Mouse (Mus musculus): ENCODE data around the gene Samd7. TPM values are rescaled to one million over a fixed set of nuclear protein-coding genes. Genes with fewer than 3 reads are reported as not detected.
"Not testable (repeated sequence)": the region's sequence is repeated elsewhere in the genome, so short reads cannot be mapped to it uniquely, and the experiment has no call there.

The Samd7 gene
- polyA plus RNA-seq (2016; fragmentation: Nextera tagmentation; extraction: Ambion mirVana) = not detected in 2 replicates

DNA sequence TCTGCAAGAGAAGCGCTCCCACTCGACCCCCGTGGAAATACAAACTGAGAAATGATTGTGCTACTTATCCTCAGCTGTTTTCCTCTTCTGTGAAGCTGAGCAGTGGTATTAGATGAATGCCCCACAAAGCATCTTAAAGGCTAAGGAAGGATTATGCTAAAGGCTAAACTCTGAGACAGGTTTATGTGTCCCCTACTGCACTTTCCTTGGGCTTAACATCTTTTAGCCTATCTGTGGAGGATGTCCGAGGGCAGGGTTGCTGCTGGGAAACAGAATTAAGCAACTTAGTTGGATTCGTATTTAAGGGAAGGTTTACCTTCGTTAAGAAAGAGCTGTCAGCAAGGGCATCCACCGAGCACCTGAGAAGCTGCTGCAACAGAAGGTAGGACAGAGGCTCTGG lies at the start of gene Samd7:
Samd7 (plus strand) TSS at position 288 of the 400 bp plus-strand sequence.
- no peaks in the 10 kb centered on the region for H3K36me3 ChIP-seq
- H3K4me1 ChIP-seq = no peaks in the 10 kb centered on the region
- no peak for ATAC-seq (ENCODE audit: low FRiP score)
- H3K9me3 ChIP-seq (replicated peaks) = no peaks in the 10 kb centered on the region
- H3K27me3 ChIP-seq = no peaks in the 10 kb centered on the region
- H3K4me3 ChIP-seq = no peak within 1 kb of the TSS
- WGBS = 78% methylated on average over 7 of the region's 7 CpGs
- H3K9ac ChIP-seq = no peak within 1 kb of the TSS
- no peak within 1 kb of the TSS for H3K27ac ChIP-seq
- H3K4me2 ChIP-seq (replicated peaks) = no peak within 1 kb of the TSS

GRCm38 (mm10) chr3:30696346-30696745 lies 49.7 kb upstream of the Samd7 start:
- Histone ChIP-seq H3K27me3 (no peaks in the 10 kb centered on the region), H3K4me3 (no peak overlapping the region), H3K4me2 (replicated peaks) (no peak overlapping the region), H3K4me1 (no peaks in the 10 kb centered on the region), H3K9ac (no peak overlapping the region), H3K27ac (no peak overlapping the region), H3K9me3 (replicated peaks) (no peaks in the 10 kb centered on the region), H3K36me3 (no peaks in the 10 kb centered on the region)
- WGBS = 20% methylated on average over 2 of the region's 2 CpGs
- ATAC-seq (ENCODE audit: low FRiP score) = no peak

DNA sequence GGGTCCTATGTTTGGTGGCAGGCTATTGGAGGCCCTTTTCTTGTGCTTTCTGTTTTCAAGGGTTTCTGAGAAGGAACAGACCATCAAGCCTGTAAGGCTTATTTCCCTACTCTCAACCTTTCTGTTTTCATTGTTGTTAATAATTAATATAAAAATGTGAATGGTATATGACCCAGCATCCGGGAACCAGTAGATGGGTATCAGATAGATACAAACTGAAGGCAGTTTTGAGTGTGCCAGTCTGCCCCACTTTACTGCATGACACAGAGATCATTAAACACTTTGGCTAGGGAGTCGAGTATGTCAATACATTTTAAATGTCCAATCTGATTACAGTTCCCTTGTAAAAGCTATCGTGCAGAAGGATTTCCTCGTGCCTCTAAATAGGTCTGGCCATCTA lies 48.2 kb upstream of the Samd7 start:
- H3K27me3 ChIP-seq = no peaks in the 10 kb centered on the region
- H3K27ac ChIP-seq = no peak overlapping the region
- H3K4me3 ChIP-seq = no peak overlapping the region
- H3K9ac ChIP-seq = no peak overlapping the region
- no peak for ATAC-seq (ENCODE audit: low FRiP score)
- H3K9me3 ChIP-seq (replicated peaks) = no peaks in the 10 kb centered on the region
- no peaks in the 10 kb centered on the region for H3K36me3 ChIP-seq
- WGBS = 66% methylated on average over 4 of the region's 4 CpGs
- no peak overlapping the region for H3K4me2 ChIP-seq (replicated peaks)
- H3K4me1 ChIP-seq = no peaks in the 10 kb centered on the region

DNA sequence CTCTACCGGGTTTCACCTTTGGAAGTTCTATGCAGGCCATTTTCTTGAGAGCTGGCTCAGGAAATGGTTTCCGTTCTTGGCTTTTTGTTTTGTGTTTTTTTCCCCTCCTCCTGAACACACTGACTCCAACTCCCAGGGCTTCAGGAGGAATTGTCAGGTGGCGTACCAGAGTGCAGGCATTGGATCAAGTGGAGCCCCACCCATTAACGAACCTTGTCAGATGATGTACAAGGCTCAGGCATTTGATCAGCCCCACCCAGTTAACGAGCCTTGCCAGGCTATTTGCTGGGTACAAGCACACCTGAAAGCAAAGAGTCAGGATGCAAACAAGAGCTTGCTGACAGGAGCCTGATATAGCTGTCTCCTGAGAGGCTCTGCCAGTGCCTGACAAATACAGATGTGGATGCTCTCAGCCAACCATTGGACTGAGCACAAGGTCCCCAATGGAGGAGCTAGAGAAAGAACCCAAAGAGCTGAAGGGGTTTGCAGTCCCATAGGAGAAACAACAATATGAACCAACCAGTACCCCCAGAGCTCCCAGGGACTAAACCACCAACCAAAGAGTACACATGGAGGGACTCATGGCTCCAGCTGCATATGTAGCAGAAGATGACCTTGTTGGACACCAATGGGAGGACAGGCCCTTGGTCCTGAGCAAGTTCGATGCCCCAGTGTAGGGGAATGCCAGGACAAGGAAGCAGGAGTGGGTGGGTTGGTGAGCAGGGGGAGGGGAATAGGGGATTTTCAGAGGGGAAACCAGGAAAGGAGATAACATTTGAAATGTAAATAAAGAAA lies 46.2 kb upstream of the Samd7 start, which contains the start of gene Lrrc31:
Lrrc31 (minus strand) TSS at position 133 of the 795 bp plus-strand sequence.
- H3K9ac ChIP-seq; H3K27me3 ChIP-seq; H3K4me3 ChIP-seq; H3K4me2 ChIP-seq (replicated peaks); H3K9me3 ChIP-seq (replicated peaks); H3K27ac ChIP-seq; H3K36me3 ChIP-seq; ATAC-seq (ENCODE audit: low FRiP score); H3K4me1 ChIP-seq: not testable (repeated sequence)
- 89% methylated on average over 6 of the region's 6 CpGs for WGBS

DNA sequence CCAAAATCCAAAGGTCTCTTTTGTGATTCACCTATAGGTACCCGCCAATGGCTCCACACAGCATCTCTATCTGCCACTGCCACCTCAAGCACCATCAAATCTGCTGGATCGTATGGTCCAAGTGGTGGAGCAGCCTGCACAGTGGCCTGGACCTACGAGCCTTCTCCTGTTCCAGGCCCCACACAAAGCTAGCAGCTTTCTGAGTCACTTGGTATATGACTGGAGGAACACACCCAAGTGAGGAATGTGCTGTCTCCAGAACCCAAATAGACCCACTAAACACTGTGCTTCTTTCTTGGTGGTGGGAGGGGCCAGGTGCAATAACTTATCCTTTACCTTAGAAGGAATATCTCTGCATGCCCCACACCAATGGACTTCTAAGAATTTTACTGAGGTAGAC lies 40.1 kb upstream of the Samd7 start:
- no peak for ATAC-seq (ENCODE audit: low FRiP score)
- H3K9me3 ChIP-seq (replicated peaks) = no peaks in the 10 kb centered on the region
- no peaks in the 10 kb centered on the region for H3K36me3 ChIP-seq
- H3K4me1 ChIP-seq = no peaks in the 10 kb centered on the region
- H3K27ac ChIP-seq = no peak overlapping the region
- H3K4me3 ChIP-seq = no peak overlapping the region
- no peak overlapping the region for H3K4me2 ChIP-seq (replicated peaks)
- no peak overlapping the region for H3K9ac ChIP-seq
- WGBS = 88% methylated on average over 3 of the region's 3 CpGs
- no peaks in the 10 kb centered on the region for H3K27me3 ChIP-seq

DNA sequence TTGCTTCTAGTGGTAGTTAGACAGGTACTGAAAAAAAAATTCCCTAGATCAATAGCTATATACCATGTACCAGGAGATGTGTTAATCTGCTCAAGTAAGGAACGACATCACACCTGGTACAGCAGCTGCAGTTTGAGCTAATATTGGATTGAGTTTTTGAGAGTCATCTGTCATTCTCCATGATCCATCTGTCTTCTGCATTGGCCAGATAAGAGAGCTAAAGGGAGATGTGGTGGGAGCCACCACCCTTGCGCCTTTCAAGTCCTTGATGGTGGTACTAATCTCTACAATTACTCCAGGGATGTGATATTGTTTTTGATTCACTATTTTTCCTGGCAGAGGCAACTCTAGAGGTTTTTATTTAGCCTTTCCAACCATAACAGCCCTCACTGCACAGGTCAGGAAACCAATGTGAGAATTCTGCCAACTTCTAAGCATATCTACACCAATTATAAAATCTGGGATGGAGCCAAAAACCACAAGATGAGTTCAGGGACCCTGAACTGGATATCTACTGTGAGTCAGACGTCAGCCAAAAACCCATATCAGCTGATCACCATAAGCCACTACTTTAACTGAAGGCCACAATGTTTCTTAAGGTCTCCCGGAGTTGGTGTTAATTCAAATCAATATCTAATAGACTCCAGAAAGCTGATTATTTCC lies 39.3 kb upstream of the Samd7 start:
- Histone ChIP-seq H3K36me3 (no peaks in the 10 kb centered on the region), H3K9me3 (replicated peaks) (no peaks in the 10 kb centered on the region)
- 85% methylated on average over 4 of the region's 4 CpGs for WGBS

GRCm38 (mm10) chr3:30710191-30710590 lies 35.9 kb upstream of the Samd7 start:
- Histone ChIP-seq H3K27ac (no peak overlapping the region), H3K4me2 (replicated peaks) (no peak overlapping the region), H3K4me3 (no peak overlapping the region), H3K9ac (no peak overlapping the region), H3K36me3 (no peaks in the 10 kb centered on the region), H3K9me3 (replicated peaks) (no peaks in the 10 kb centered on the region), H3K4me1 (no peaks in the 10 kb centered on the region), H3K27me3 (no peaks in the 10 kb centered on the region)
- WGBS = 88% methylated on average over 6 of the region's 6 CpGs
- no peak for ATAC-seq (ENCODE audit: low FRiP score)

More for the DNA sequence above, 39.3 kb upstream of the Samd7 start:
- no peaks in the 10 kb centered on the region for H3K4me1 ChIP-seq
- H3K4me2 ChIP-seq (replicated peaks) = no peak overlapping the region
- H3K27ac ChIP-seq = no peak overlapping the region
- H3K9ac ChIP-seq = no peak overlapping the region
- ATAC-seq (ENCODE audit: low FRiP score) = no peak
- no peaks in the 10 kb centered on the region for H3K27me3 ChIP-seq
- no peak overlapping the region for H3K4me3 ChIP-seq

DNA sequence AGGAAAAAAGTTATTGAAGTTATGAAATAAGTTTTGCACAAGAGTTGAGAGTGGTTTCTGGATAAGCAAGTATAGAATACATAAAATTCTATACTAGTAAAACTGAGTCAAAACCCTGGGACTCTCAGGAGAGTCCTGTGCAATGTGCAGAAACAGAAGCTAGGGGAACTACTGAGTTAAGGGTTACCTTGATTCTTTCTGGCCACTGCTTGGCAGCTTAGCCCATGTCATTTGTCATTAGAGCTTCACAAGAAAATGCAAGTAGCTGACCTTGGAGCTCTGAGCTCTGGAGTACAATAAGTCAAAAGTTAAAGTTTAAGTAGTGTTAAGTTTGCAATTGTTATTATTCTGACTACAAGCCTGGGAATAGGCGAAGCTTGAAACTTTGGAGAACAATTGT lies 32.8 kb upstream of the Samd7 start:
- Histone ChIP-seq H3K27ac (no peak overlapping the region), H3K4me3 (no peak overlapping the region), H3K9ac (no peak overlapping the region), H3K4me2 (replicated peaks) (no peak overlapping the region), H3K9me3 (replicated peaks) (no peaks in the 10 kb centered on the region), H3K27me3 (no peaks in the 10 kb centered on the region), H3K4me1 (no peaks in the 10 kb centered on the region), H3K36me3 (no peaks in the 10 kb centered on the region)
- 95% methylated on average over 1 of the region's 1 CpGs for WGBS
- ATAC-seq (ENCODE audit: low FRiP score) = no peak

DNA sequence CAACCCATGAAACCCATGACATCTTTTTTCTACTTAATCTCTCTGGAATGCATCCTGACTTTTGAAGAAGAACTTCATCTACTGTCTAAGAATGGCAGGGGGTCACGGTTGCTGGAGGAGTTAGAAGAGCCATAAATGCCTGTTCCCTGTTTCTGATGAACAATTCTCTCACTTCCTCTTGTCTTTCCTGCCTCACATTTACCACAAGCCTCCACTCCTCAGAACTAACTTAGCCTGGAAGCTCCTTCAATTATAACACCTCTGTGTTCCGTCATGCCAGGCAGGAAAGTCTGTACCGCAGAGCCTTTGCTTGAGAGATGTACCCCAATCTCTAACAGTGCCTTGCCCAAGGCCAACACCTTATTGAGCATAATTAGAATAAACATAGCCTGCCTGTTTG lies 27.4 kb upstream of the Samd7 start:
- no peak for ATAC-seq (ENCODE audit: low FRiP score)
- Histone ChIP-seq H3K9me3 (replicated peaks) (no peaks in the 10 kb centered on the region), H3K27ac (no peak overlapping the region), H3K27me3 (no peaks in the 10 kb centered on the region), H3K4me3 (no peak overlapping the region), H3K9ac (no peak overlapping the region), H3K4me1 (no peaks in the 10 kb centered on the region), H3K4me2 (replicated peaks) (no peak overlapping the region), H3K36me3 (no peaks in the 10 kb centered on the region)
- WGBS = 90% methylated on average over 3 of the region's 3 CpGs

GRCm38 (mm10) chr3:30722036-30722435 lies 24.1 kb upstream of the Samd7 start:
- Histone ChIP-seq H3K9me3 (replicated peaks) (no peaks in the 10 kb centered on the region), H3K27me3 (no peaks in the 10 kb centered on the region), H3K9ac (no peak overlapping the region), H3K4me2 (replicated peaks) (no peak overlapping the region), H3K27ac (no peak overlapping the region), H3K4me3 (no peak overlapping the region), H3K4me1 (no peaks in the 10 kb centered on the region), H3K36me3 (no peaks in the 10 kb centered on the region)
- no peak for ATAC-seq (ENCODE audit: low FRiP score)
- WGBS = 84% methylated on average over 4 of the region's 4 CpGs

DNA sequence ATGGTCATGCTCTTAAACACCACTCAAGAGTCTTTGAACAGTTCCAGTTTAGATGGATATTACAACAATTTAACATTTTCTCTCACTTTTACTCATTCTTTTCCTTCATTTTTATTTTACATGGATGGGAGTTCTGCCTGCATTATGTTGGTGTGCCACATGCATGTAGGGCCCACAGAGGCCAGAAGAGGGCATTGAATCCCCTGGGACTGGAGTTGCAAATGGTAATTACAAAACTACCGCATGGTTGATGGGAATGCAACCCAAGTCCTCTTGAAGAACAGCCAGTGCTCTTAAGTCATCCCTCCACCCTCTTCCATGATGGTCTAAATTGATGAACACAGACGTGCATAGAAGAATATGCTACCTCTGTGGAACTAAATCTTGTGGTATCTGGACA lies 23.6 kb upstream of the Samd7 start:
- H3K4me2 ChIP-seq (replicated peaks) = no peak overlapping the region
- no peak overlapping the region for H3K9ac ChIP-seq
- H3K4me3 ChIP-seq = no peak overlapping the region
- H3K36me3 ChIP-seq = no peaks in the 10 kb centered on the region
- H3K4me1 ChIP-seq = no peaks in the 10 kb centered on the region
- H3K27me3 ChIP-seq = no peaks in the 10 kb centered on the region
- WGBS = 82% methylated on average over 2 of the region's 2 CpGs
- H3K9me3 ChIP-seq (replicated peaks) = no peaks in the 10 kb centered on the region
- no peak for ATAC-seq (ENCODE audit: low FRiP score)
- H3K27ac ChIP-seq = no peak overlapping the region

GRCm38 (mm10) chr3:30723179-30723578 lies 22.9 kb upstream of the Samd7 start:
- Histone ChIP-seq H3K9ac (no peak overlapping the region), H3K27ac (no peak overlapping the region), H3K4me3 (no peak overlapping the region), H3K9me3 (replicated peaks) (no peaks in the 10 kb centered on the region), H3K4me1 (no peaks in the 10 kb centered on the region), H3K27me3 (no peaks in the 10 kb centered on the region), H3K36me3 (no peaks in the 10 kb centered on the region), H3K4me2 (replicated peaks) (no peak overlapping the region)
- ATAC-seq (ENCODE audit: low FRiP score) = no peak
- WGBS = 39% methylated on average over 5 of the region's 5 CpGs
